Mouse (Mus musculus): ENCODE results near the gene Sh3rf3. TPM values are rescaled to one million over a fixed set of nuclear protein-coding genes. Genes with fewer than 3 reads are reported as not detected.

Sh3rf3 gene
- polyA plus RNA-seq, 1 experiment from 2014 or later = not detected

DNA sequence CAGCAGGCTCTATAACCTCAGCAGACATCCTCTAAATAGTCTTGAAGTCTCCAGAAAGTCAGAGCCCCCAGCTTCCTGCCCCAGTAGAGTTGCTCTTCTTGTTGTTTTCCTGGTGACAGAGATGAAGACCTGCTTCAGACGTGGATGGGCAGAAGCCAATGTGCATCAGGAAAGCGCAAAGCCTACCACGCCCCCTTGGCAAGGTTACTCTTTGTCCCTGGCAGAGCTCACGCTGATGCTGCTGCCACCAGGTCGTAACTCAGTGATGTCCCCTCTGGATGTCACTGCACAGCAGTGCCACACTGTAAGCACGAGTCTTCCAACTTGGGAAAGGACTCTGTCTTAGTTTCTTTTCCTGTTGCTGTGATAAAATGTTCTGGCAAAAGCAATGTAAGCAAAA lies 253.6 kb downstream of the Sh3rf3 start:
- H3K36me3 ChIP-seq (replicated peaks; ENCODE audit: insufficient read depth, low read length) = no peaks in the 10 kb centered on the region
- DNase-seq (no peak), ATAC-seq (no peak)
- no peaks in the 10 kb centered on the region for H3K4me1 ChIP-seq (ENCODE audit: insufficient read depth)
- no peaks in the 10 kb centered on the region for H3K27me3 ChIP-seq (ENCODE audit: insufficient read depth, low read length)
- no peak overlapping the region for H3K9ac ChIP-seq (replicated peaks)
- WGBS (ENCODE audit: insufficient replicate concordance) = 73% methylated on average over 6 of the region's 6 CpGs
- no peak overlapping the region for H3K27ac ChIP-seq (ENCODE audit: low read depth)
- H3K9me3 ChIP-seq (ENCODE audit: low read length) = no peaks in the 10 kb centered on the region
- TF ChIP-seq EP300 (IDR thresholded peaks at IDR 0.05; ENCODE audit: low read depth) = no peak
- no peak for TF ChIP-seq CTCF (IDR thresholded peaks at IDR 0.05; ENCODE audit: low read depth)
- H3K4me3 ChIP-seq (ENCODE audit: low read depth, low read length) = no peak overlapping the region
- H3K4me2 ChIP-seq (ENCODE audit: low read depth, low read length) = no peak overlapping the region

DNA sequence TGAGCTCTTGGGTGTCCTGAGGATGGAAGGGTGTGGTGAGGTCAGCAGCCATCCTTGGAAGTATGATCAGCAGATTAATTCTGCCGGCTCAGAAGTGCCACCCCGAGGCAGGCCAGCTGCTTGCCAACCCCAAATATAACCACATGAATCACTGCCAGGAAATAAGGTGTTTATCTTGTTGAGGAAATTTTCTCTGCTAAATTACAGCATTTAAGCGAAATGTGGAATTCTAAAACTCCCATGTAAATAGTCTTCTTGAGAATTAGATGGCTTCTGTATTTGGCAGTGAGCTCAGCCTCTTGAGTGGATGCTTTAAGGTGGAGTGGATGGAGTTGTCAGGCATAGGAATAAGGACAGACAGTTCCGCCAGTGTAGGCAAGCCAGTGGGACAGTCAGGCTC lies 259.7 kb downstream of the Sh3rf3 start:
- DNase-seq (no peak), ATAC-seq (no peak)
- H3K4me1 ChIP-seq (ENCODE audit: insufficient read depth) = no peaks in the 10 kb centered on the region
- TF ChIP-seq EP300 (IDR thresholded peaks at IDR 0.05; ENCODE audit: low read depth) (no peak), CTCF (IDR thresholded peaks at IDR 0.05; ENCODE audit: low read depth) (no peak)
- H3K27ac ChIP-seq (ENCODE audit: low read depth) = no peak overlapping the region
- no peaks in the 10 kb centered on the region for H3K36me3 ChIP-seq (replicated peaks; ENCODE audit: insufficient read depth, low read length)
- no peak overlapping the region for H3K4me3 ChIP-seq (ENCODE audit: low read depth, low read length)
- no peak overlapping the region for H3K9ac ChIP-seq (replicated peaks)
- H3K27me3 ChIP-seq (ENCODE audit: insufficient read depth, low read length) = no peaks in the 10 kb centered on the region
- 52% methylated on average over 4 of the region's 4 CpGs for WGBS (ENCODE audit: insufficient replicate concordance)
- H3K9me3 ChIP-seq (ENCODE audit: low read length) = no peaks in the 10 kb centered on the region
- H3K4me2 ChIP-seq (ENCODE audit: low read depth, low read length) = no peak overlapping the region

DNA sequence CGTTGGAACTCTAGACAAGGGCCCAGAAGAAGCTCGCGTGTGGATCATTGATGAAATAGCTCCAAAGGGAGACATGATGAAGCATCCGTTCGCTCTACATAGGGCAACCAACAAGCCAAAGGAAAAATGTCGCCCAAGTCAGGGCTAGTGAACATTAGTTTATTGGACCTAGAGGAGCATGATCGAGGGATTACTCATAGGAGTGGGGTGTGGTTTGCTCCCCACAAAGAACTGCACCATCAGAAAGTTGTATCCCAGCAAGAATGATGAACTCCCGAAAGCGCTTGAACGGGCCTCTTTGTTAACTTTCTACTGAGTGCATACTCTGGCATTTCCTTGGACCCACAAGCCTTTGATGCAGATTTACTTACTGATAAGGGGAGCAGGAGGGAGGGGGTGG lies 263.5 kb downstream of the Sh3rf3 start:
- Histone ChIP-seq H3K4me3 (ENCODE audit: low read depth, low read length) (no peak overlapping the region), H3K36me3 (replicated peaks; ENCODE audit: insufficient read depth, low read length) (no peaks in the 10 kb centered on the region), H3K9ac (replicated peaks) (no peak overlapping the region), H3K9me3 (ENCODE audit: low read length) (no peaks in the 10 kb centered on the region), H3K4me2 (ENCODE audit: low read depth, low read length) (no peak overlapping the region), H3K27ac (ENCODE audit: low read depth) (no peak overlapping the region), H3K27me3 (ENCODE audit: insufficient read depth, low read length) (no peaks in the 10 kb centered on the region), H3K4me1 (ENCODE audit: insufficient read depth) (no peaks in the 10 kb centered on the region)
- ATAC-seq (no peak), DNase-seq (no peak)
- WGBS (ENCODE audit: insufficient replicate concordance) = 85% methylated on average over 10 of the region's 10 CpGs
- TF ChIP-seq CTCF (IDR thresholded peaks at IDR 0.05; ENCODE audit: low read depth) (no peak), EP300 (IDR thresholded peaks at IDR 0.05; ENCODE audit: low read depth) (no peak)

DNA sequence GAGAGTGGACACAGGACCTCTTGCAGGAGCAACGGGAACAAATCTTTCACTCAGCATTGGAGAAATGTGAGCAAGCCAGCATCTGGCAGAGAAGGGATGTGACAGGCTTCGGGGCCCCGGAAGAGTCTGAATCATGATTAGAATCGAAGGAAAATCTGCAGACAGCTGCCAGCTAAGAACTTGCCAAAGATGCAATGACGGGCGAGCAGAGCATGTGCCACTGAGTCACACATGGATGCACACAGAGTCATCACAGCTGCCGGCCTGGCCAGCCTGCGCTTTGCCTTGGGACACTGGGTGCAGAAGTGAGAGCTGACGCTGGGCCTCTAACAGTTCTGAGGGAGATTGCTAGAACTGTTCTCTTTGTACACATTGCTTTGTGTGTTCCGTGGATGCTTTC lies 264.8 kb downstream of the Sh3rf3 start:
- TF ChIP-seq CTCF (IDR thresholded peaks at IDR 0.05; ENCODE audit: low read depth) (no peak), EP300 (IDR thresholded peaks at IDR 0.05; ENCODE audit: low read depth) (no peak)
- Histone ChIP-seq H3K4me3 (ENCODE audit: low read depth, low read length) (no peak overlapping the region), H3K27me3 (ENCODE audit: insufficient read depth, low read length) (no peaks in the 10 kb centered on the region), H3K9ac (replicated peaks) (no peak overlapping the region), H3K27ac (ENCODE audit: low read depth) (no peak overlapping the region), H3K4me2 (ENCODE audit: low read depth, low read length) (no peak overlapping the region), H3K36me3 (replicated peaks; ENCODE audit: insufficient read depth, low read length) (no peaks in the 10 kb centered on the region), H3K9me3 (ENCODE audit: low read length) (no peaks in the 10 kb centered on the region), H3K4me1 (ENCODE audit: insufficient read depth) (no peaks in the 10 kb centered on the region)
- no peak for ATAC-seq
- WGBS (ENCODE audit: insufficient replicate concordance) = 79% methylated on average over 10 of the region's 10 CpGs
- no peak for DNase-seq

DNA sequence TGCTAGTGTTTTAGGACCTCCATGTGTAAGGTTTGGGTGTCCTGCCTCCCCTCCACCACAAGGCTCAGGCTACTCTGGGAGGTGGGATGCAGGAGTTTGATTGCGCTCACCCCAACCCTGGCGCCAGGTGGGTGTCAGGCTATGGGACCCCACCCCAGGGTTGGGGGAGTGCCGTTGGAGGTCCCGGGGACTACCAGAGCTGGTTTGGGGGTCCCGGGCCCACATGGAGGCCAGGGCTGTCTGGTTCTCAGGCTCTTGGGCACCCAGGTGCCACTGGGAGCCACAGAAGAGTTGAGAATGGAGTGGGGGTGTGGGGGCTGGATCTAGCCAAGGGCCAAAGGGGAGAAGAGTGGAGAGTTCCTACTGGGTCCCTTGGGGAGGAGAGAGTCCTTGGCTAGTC lies 272.4 kb downstream of the Sh3rf3 start:
- WGBS (ENCODE audit: insufficient replicate concordance) = 81% methylated on average over 5 of the region's 5 CpGs
- no peaks in the 10 kb centered on the region for H3K9me3 ChIP-seq (ENCODE audit: low read length)
- H3K4me2 ChIP-seq (ENCODE audit: low read depth, low read length) = no peak overlapping the region
- no peaks in the 10 kb centered on the region for H3K36me3 ChIP-seq (replicated peaks; ENCODE audit: insufficient read depth, low read length)
- ATAC-seq = no peak
- TF ChIP-seq CTCF (IDR thresholded peaks at IDR 0.05; ENCODE audit: low read depth) (no peak), EP300 (IDR thresholded peaks at IDR 0.05; ENCODE audit: low read depth) (no peak)
- H3K27me3 ChIP-seq (ENCODE audit: insufficient read depth, low read length) = no peaks in the 10 kb centered on the region
- no peak overlapping the region for H3K4me3 ChIP-seq (ENCODE audit: low read depth, low read length)
- H3K27ac ChIP-seq (ENCODE audit: low read depth) = no peak overlapping the region
- H3K9ac ChIP-seq (replicated peaks) = no peak overlapping the region
- no peaks in the 10 kb centered on the region for H3K4me1 ChIP-seq (ENCODE audit: insufficient read depth)
- DNase-seq = no peak

DNA sequence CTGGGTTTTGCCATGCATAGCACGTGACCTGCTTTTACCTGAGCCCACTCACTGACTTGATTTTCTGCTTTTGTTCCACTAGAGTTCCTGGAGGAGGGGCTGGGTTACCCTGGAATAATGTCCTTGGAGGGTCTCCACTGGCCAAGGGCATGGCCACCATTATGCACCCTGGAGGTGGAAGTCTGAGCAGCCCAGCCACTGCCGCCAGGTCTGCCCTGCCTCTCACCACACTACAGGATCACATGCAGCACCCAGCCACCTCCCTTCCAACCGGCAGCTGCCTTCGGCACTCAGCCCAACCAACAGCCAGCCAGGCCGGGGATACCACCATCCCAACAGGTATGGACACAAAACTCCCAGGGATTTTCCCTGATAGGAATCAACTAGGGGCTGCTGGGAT lies 273.4 kb downstream of the Sh3rf3 start:
- 78% methylated on average over 5 of the region's 5 CpGs for WGBS (ENCODE audit: insufficient replicate concordance)
- no peaks in the 10 kb centered on the region for H3K9me3 ChIP-seq (ENCODE audit: low read length)
- no peaks in the 10 kb centered on the region for H3K4me1 ChIP-seq (ENCODE audit: insufficient read depth)
- no peaks in the 10 kb centered on the region for H3K36me3 ChIP-seq (replicated peaks; ENCODE audit: insufficient read depth, low read length)
- no peak overlapping the region for H3K9ac ChIP-seq (replicated peaks)
- no peak overlapping the region for H3K4me3 ChIP-seq (ENCODE audit: low read depth, low read length)
- DNase-seq = no peak
- TF ChIP-seq EP300 (IDR thresholded peaks at IDR 0.05; ENCODE audit: low read depth) = no peak
- TF ChIP-seq CTCF (IDR thresholded peaks at IDR 0.05; ENCODE audit: low read depth) = no peak
- H3K4me2 ChIP-seq (ENCODE audit: low read depth, low read length) = no peak overlapping the region
- H3K27me3 ChIP-seq (ENCODE audit: insufficient read depth, low read length) = no peaks in the 10 kb centered on the region
- H3K27ac ChIP-seq (ENCODE audit: low read depth) = no peak overlapping the region
- no peak for ATAC-seq
